Mouse (Mus musculus) midbrain, embryonic 12.5 days (tissue): Measurements from ENCODE around the gene Lmntd1. TPM values are rescaled to one million over a fixed set of nuclear protein-coding genes. Genes with fewer than 3 reads are reported as not detected.
A peak's percentile ranks its signal among the peaks of the same experiment; 100 is the strongest.

Experiments used
- ATAC-seq: fragments of 200-750 bp; cut with Nextera tagmentation; 2 replicates; pipeline ENCODE4 v1.8.0; 2017; ENCODE audit warnings: low read depth, moderate TSS enrichment, moderate library complexity; ENCODE audit not compliant: low FRiP score
- H3K27ac ChIP-seq: fragments of 300-500 bp; sonication (generic); replicated peaks from 2 replicates; pipeline ENCODE4 v1.5.1; 2016; ENCODE audit warnings: mild to moderate bottlenecking
- H3K27me3 ChIP-seq: fragments of 300-500 bp; sonication (generic); 2 replicates; pipeline ENCODE4 v1.6.1; 2016; ENCODE audit warnings: mild to moderate bottlenecking
- H3K36me3 ChIP-seq: fragments of 300-500 bp; sonication (generic); 2 replicates; pipeline ENCODE4 v1.6.1; 2016
- H3K4me1 ChIP-seq: fragments of 300-500 bp; sonication (generic); 2 replicates; pipeline ENCODE4 v1.6.1; 2016
- H3K4me2 ChIP-seq: fragments of 300-500 bp; sonication (generic); replicated peaks from 2 replicates; pipeline ENCODE4 v1.6.1; 2016; ENCODE audit warnings: mild to moderate bottlenecking, moderate library complexity
- H3K4me3 ChIP-seq: fragments of 300-500 bp; sonication (generic); 2 replicates; pipeline ENCODE4 v1.5.1; 2016; ENCODE audit warnings: mild to moderate bottlenecking
- H3K9ac ChIP-seq: fragments of 300-500 bp; sonication (generic); replicated peaks from 2 replicates; pipeline ENCODE4 v1.6.1; 2016; ENCODE audit warnings: mild to moderate bottlenecking, moderate library complexity
- H3K9me3 ChIP-seq: fragments of 300-500 bp; sonication (generic); 2 replicates; pipeline ENCODE4 v1.6.1; 2016; ENCODE audit warnings: mild to moderate bottlenecking
- WGBS: fragments of 180-500 bp; shearing (Covaris S2); methylation state at CpG from one replicate; pipeline ENCODE4 v1.1.7; 2016; 5-methylcytosine and 5-hydroxymethylcytosine counted together
- polyA plus RNA-seq: library from polyadenylated mRNA; unstranded; fragments of >200 nt; fragmentation: Nextera tagmentation; extraction: Ambion mirVana; gene quantifications from 2 replicates; pipeline ENCODE4 v1.2.1, GENCODE M21; 2016

Gene Lmntd1
- polyA plus RNA-seq, 1 experiment from 2014 or later, result 0.46 TPM

DNA sequence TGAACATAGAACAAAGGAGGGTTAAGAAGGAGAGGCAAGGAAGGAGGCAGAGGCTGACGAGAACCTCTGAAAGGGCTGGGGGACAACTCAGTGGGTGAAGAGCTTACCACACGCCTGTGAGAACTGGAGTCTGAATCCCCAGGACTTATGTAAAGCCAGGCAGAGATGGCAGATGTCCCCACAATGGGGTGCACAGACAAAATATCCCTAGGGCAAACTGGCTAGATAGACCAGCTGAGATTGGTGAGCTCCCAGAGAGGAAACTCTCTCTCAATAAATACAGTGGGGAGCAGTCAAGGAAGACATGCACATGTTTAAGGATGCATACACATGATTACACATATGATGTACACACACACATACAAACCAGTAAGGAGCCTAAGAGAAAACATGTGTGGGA lies 10.0 kb downstream of the Lmntd1 start:
- H3K36me3 ChIP-seq, result no peaks in the 10 kb centered on the region
- no peak for ATAC-seq
- peaks cover 4% of the 10 kb centered on the region; the same call in 1 of the 2 replicates for H3K4me1 ChIP-seq
- no peak overlapping the region for H3K4me2 ChIP-seq
- no peak overlapping the region for H3K9ac ChIP-seq
- no peaks in the 10 kb centered on the region for H3K27me3 ChIP-seq
- no peak overlapping the region for H3K4me3 ChIP-seq
- H3K9me3 ChIP-seq, result no peaks in the 10 kb centered on the region
- 15% methylated on average over 2 of the region's 2 CpGs for WGBS
- H3K27ac ChIP-seq, result no peak overlapping the region

DNA sequence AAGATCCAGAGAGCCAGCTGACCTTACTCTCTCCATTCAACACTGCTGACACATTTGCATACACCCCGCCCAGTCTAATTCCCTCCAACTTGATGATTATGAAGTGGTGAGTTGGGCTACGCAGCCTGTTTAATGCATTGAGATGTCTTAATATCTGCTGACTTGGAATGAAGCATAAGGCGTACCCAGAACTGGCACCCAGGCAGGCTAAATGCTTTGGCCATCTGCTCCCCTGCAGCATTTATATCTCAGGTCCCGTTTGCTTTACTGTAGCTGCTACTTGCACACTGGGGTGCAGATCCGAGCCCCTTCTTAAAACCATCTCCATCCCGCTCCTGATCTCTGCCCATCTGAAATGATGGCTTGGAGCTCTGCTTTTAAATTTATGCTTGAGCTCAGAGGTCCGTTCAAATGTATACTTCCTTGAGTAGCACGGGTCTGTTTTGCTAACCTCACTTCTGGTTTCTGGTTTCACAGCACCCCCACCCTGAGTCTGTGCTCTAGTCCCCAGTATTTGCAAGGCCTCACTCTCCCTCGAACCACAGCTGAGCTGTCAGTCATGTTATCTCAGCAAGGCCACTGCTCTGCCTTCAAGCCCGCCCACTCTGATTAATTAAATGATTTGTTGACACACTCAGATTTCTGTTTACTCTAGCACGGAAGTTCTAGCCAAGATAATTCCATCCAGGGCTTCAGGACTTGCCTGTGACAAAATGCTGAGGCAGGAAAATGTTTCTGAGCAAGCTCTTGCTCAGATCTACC lies 15.1 kb downstream of the Lmntd1 start:
- H3K4me3 ChIP-seq, result no peak overlapping the region
- H3K9ac ChIP-seq, result no peak overlapping the region
- no peaks in the 10 kb centered on the region for H3K36me3 ChIP-seq
- H3K4me1 ChIP-seq, result peaks cover 8% of the 10 kb centered on the region
- H3K27me3 ChIP-seq, result no peaks in the 10 kb centered on the region
- ATAC-seq, result no peak
- WGBS, result 75% methylated on average over 11 of the region's 11 CpGs
- H3K27ac ChIP-seq, result no peak overlapping the region
- H3K9me3 ChIP-seq, result no peaks in the 10 kb centered on the region
- H3K4me2 ChIP-seq, result no peak overlapping the region

DNA sequence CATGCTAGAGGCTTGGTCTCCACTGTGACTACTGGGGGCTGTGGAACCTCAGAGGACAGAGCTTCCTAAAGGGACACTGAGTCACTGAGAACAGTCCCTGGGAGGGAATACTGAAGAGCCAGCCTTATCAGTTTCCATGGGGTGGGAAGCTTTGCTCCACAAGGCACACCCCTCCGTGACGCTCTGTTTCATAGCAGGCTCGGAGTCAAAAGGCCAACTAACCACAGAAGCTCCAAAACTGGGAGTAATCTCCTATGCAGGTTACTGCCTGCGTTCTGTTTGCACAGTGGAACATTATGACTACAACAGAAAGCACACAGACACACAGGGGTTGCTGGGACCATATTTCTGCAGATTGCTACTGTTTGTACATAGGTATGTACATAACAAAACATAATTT lies 18.2 kb downstream of the Lmntd1 start:
- no peaks in the 10 kb centered on the region for H3K36me3 ChIP-seq
- H3K27ac ChIP-seq, result no peak overlapping the region
- H3K4me1 ChIP-seq, result peaks cover 13% of the 10 kb centered on the region
- no peak overlapping the region for H3K4me2 ChIP-seq
- no peak for ATAC-seq
- H3K4me3 ChIP-seq, result no peak overlapping the region
- 84% methylated on average over 4 of the region's 4 CpGs for WGBS
- H3K9ac ChIP-seq, result no peak overlapping the region
- no peaks in the 10 kb centered on the region for H3K27me3 ChIP-seq
- no peaks in the 10 kb centered on the region for H3K9me3 ChIP-seq

- Histone ChIP-seq H3K4me3 (no peak overlapping the region), H3K4me1 (peaks cover 13% of the 10 kb centered on the region)
These were observed 20.1 kb downstream of the Lmntd1 start for GRCm38 (mm10) chr6:145593991-145594390.

GRCm38 (mm10) chr6:145592531-145592998 lies 21.6 kb downstream of the Lmntd1 start:
- Histone ChIP-seq H3K4me1 (peaks cover 8% of the 10 kb centered on the region), H3K9me3 (no peaks in the 10 kb centered on the region), H3K27ac (peak overlapping the region; percentile 15; the same call in 1 of the 2 replicates), H3K27me3 (no peaks in the 10 kb centered on the region), H3K4me3 (no peak overlapping the region), H3K4me2 (no peak overlapping the region), H3K36me3 (no peaks in the 10 kb centered on the region), H3K9ac (no peak overlapping the region)
- WGBS, result 51% methylated on average over 8 of the region's 8 CpGs
- ATAC-seq, result no peak

More at GRCm38 (mm10) chr6:145593991-145594390, 20.1 kb downstream of the Lmntd1 start:
- H3K9me3 ChIP-seq, result no peaks in the 10 kb centered on the region
- H3K27ac ChIP-seq, result no peak overlapping the region
- WGBS, result 69% methylated on average over 7 of the region's 7 CpGs
- no peaks in the 10 kb centered on the region for H3K36me3 ChIP-seq
- H3K9ac ChIP-seq, result no peak overlapping the region
- no peak for ATAC-seq
- H3K4me2 ChIP-seq, result no peak overlapping the region
- no peaks in the 10 kb centered on the region for H3K27me3 ChIP-seq

DNA sequence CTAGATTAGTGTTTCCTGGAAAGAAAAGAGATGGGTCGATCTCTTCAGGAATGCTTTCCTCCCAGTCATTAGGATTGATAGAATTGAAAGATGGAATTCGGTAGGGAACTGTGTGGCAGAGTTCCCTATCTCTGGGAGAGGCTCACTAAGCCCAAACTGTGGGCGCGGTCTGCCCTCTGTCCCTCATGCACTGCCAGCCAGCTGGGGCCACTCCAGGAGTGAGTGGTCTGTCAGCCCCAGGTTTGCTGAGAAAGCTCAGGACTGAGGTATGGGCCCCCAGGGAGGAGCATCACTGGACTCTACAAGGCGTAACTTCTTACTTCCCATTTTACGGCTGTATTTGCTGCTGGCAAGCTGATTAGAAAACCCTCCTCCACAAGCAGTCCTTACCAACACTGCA lies 22.1 kb downstream of the Lmntd1 start:
- no peaks in the 10 kb centered on the region for H3K9me3 ChIP-seq
- H3K4me2 ChIP-seq, result no peak overlapping the region
- WGBS, result 79% methylated on average over 6 of the region's 6 CpGs
- H3K9ac ChIP-seq, result no peak overlapping the region
- no peak for ATAC-seq
- peak overlapping the region; percentile 15; the same call in 1 of the 2 replicates for H3K27ac ChIP-seq
- no peaks in the 10 kb centered on the region for H3K27me3 ChIP-seq
- H3K4me1 ChIP-seq, result peaks cover 8% of the 10 kb centered on the region
- H3K4me3 ChIP-seq, result no peak overlapping the region
- no peaks in the 10 kb centered on the region for H3K36me3 ChIP-seq

- H3K27ac ChIP-seq, result no peak overlapping the region
- 10% methylated on average over 1 of the region's 1 CpGs for whole genome bisulfite sequencing
- H3K36me3 ChIP-seq, result no peaks in the 10 kb centered on the region
- no peak overlapping the region for H3K9ac ChIP-seq
- ATAC-seq, result no peak
- no peaks in the 10 kb centered on the region for H3K27me3 ChIP-seq
- no peaks in the 10 kb centered on the region for H3K9me3 ChIP-seq
- H3K4me2 ChIP-seq, result no peak overlapping the region
- peaks cover 8% of the 10 kb centered on the region for H3K4me1 ChIP-seq
- H3K4me3 ChIP-seq, result no peak overlapping the region
These were observed 22.5 kb downstream of the Lmntd1 start for GRCm38 (mm10) chr6:145591578-145591977.

- no peak overlapping the region for H3K4me3 ChIP-seq
- no peaks in the 10 kb centered on the region for H3K36me3 ChIP-seq
- H3K27ac ChIP-seq, result no peak overlapping the region
- no peaks in the 10 kb centered on the region for H3K27me3 ChIP-seq
- H3K9ac ChIP-seq, result no peak overlapping the region
- WGBS, result 88% methylated on average over 11 of the region's 11 CpGs
- no peak for ATAC-seq
- H3K4me1 ChIP-seq, result peaks cover 11% of the 10 kb centered on the region
- no peaks in the 10 kb centered on the region for H3K9me3 ChIP-seq
- no peak overlapping the region for H3K4me2 ChIP-seq
These were observed 23.4 kb downstream of the Lmntd1 start for GRCm38 (mm10) chr6:145590501-145591293.

DNA sequence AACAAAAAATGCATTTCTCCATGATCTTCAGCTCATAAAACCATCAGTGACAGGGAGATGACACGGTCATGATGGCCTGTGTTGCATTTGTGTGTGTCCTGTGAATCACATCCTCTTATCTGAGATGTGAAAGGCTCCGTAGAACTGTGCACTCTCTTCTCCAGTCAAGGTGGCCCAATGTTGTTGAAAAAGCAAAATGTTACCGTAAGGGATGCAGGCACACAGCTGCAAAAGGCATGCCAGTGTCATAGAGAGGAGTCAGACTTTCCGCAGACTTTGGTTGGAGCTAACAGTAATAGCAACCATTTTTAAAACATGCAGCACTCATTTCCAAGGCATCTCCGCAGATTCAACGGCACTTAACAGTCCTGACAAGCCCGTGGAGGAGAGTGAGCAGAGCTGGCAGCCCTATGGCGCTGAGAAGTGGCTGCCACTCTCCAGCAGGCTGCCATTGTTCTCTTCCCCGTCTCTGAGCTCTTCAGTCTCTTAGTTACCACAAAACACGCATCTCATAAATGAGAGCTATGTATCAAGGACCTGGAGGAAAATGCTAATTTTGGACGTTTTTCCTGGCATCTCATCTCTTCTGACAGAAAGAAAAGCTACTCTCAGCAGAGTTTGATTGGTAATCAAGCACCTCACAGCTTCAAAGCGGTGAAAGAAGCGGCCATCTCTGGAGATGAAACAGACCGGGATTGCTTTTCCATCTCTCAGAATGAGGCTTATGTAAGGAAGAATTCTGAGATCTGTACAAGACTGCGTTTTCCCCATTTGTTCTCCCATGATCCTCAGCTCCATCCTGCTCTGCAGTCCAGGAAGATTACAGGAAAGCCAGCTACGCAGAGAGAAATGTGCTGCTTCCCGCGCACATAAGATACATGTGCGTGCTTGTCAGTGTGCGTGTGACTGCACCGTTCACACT lies 28.8 kb downstream of the Lmntd1 start:
- no peaks in the 10 kb centered on the region for H3K9me3 ChIP-seq
- no peaks in the 10 kb centered on the region for H3K36me3 ChIP-seq
- H3K4me2 ChIP-seq, result peak overlapping the region; percentile 21
- ATAC-seq, result peak; percentile 91
- 58% methylated on average over 21 of the region's 21 CpGs for WGBS
- no peaks in the 10 kb centered on the region for H3K27me3 ChIP-seq
- no peak overlapping the region for H3K9ac ChIP-seq
- H3K4me3 ChIP-seq, result no peak overlapping the region
- H3K27ac ChIP-seq, result peak overlapping the region; percentile 70
- H3K4me1 ChIP-seq, result peaks cover 10% of the 10 kb centered on the region; the same call in 1 of the 2 replicates

GRCm38 (mm10) chr6:145581366-145582170 lies 32.6 kb downstream of the Lmntd1 start:
- Histone ChIP-seq H3K4me3 (no peak overlapping the region), H3K27ac (no peak overlapping the region), H3K4me1 (peaks cover 24% of the 10 kb centered on the region), H3K9me3 (no peaks in the 10 kb centered on the region), H3K4me2 (no peak overlapping the region), H3K36me3 (no peaks in the 10 kb centered on the region), H3K9ac (no peak overlapping the region), H3K27me3 (no peaks in the 10 kb centered on the region)
- no peak for ATAC-seq
- WGBS, result 80% methylated on average over 10 of the region's 10 CpGs

DNA sequence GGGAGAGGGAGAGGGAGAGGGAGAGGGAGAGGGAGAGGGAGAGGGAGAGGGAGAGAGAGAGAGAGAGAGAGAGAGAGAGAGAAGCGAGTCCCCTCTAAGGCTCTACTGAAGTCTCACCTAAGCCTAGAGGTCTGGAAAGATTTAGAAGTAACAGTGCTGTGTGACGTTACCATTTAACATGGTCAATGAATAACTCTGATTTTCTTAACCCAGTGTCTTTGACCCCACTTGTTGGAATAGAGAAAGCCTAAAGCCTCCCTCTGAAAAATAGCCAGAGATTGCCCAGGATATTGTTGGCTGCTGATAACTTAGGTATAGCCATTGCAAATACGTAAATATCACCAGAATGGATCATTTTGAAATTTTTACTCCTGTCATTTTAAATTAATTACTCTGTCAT lies 34.4 kb downstream of the Lmntd1 start:
- 74% methylated on average over 3 of the region's 3 CpGs for WGBS
- peaks cover 14% of the 10 kb centered on the region for H3K4me1 ChIP-seq

More for the DNA sequence above, 34.4 kb downstream of the Lmntd1 start:
- Histone ChIP-seq H3K9ac (no peak overlapping the region), H3K9me3 (no peaks in the 10 kb centered on the region), H3K36me3 (no peaks in the 10 kb centered on the region), H3K27ac (no peak overlapping the region), H3K27me3 (no peaks in the 10 kb centered on the region), H3K4me3 (no peak overlapping the region), H3K4me2 (no peak overlapping the region)
- no peak for ATAC-seq
